Mouse (Mus musculus): Measurements from ENCODE around the gene Fbxo10. TPM values are rescaled to one million over a fixed set of nuclear protein-coding genes. Genes with fewer than 3 reads are reported as not detected.
"Not testable (repeated sequence)": the region's sequence is repeated elsewhere in the genome, so short reads cannot be mapped to it uniquely, and the experiment has no call there.

The Fbxo10 gene
- 10 to 100 TPM; 31.6 to 35.5 TPM for total RNA-seq (2021)
- long read RNA-seq, full-length matches to known transcripts, result 6 of 16 reads
- long read RNA-seq, partial matches to known transcripts, result 1 of 16 reads
- long read RNA-seq, other reads (novel, unspliced or antisense), result 9 of 16 reads

DNA sequence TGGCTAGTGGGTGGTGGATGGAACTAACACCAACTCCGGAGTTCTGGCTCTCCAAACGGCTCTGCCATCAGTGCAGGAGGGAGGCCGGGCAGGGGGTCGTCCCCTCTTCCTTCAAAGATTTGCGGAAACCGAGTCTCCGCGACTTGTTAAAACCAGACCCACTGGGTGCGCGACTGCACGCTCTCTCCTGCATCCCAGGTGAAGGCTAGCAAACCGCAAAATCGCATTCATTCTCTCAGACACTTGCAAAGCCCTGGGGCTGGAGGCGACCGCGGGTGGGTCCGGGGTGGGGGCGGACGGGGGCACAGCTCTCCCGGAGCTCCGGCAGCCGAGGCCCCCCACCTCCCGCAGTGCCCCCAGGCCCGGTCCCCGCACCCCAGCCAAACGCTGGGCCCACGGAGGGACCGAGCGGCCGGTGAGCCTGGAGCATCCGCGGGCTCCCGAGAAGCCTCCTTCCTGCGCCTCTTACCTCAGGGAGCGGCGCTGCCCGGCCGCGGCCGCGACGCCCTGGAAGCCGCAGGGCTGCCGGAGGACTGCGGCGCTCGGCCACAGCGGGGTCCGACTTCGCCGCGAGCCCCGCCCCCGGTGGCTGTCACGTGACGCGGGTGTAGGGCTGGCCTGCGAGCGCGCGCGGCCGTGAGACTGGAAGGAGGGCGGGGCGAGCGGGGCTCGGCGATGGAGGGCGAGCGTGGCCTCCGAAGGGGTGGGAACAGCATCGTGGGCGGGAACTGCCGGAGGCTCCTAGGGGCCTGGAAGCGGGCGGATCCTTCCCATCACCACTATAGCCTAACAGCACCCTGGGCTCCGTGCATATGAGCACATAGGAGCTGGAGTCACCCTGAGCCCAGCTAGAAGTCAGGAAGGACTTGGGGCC lies at the start of gene Fbxo10:
Gene Fbxo10, minus strand, starts transcription at position 584 of the 874 bp plus-strand sequence.
- peak; percentile 88 to 93 for DNase-seq (ENCODE audit: low spot score in 2 of 2)

DNA sequence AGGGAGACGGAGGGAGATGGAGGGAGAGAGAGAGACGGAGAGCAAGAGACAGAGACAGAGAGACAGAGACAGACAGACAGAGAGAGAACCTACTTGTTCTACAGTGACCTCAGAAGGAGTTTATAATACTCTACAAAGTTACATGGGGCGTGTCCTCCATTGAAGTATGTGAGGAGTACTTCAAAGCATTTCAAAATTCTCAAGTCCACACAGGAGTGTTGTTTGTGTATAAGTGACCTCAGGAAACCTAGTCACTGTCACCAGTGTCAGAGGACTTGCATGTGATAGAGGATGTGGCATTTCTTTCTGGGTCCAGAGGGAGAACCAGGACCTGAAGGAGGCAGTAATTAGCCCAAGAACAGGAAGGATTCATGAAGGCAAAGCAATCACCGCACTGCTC lies 46.6 kb upstream of the Fbxo10 start:
- DNase-seq (ENCODE audit: low spot score in 2 of 2), result no peak

DNA sequence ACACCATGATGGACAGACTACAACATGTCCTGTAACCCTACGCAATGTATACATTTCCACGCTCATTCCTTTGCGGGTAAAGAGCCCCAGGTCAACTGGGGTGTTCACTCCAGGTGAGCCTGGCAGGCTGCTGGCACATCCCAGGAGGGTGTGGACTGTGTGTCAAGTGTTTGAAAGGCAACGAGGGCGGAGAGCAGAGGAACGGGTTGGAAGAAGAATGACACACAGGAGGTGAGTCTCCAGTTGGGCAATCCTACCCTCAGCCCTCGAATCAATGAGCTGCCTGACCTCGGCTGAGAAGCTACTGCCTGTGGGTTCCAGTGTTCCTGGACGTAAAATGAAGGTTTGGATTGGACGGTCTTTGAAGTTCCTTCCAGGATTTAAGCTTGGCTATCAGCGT lies 36.9 kb upstream of the Fbxo10 start:
- no peak for DNase-seq (ENCODE audit: low spot score in 2 of 2)

DNA sequence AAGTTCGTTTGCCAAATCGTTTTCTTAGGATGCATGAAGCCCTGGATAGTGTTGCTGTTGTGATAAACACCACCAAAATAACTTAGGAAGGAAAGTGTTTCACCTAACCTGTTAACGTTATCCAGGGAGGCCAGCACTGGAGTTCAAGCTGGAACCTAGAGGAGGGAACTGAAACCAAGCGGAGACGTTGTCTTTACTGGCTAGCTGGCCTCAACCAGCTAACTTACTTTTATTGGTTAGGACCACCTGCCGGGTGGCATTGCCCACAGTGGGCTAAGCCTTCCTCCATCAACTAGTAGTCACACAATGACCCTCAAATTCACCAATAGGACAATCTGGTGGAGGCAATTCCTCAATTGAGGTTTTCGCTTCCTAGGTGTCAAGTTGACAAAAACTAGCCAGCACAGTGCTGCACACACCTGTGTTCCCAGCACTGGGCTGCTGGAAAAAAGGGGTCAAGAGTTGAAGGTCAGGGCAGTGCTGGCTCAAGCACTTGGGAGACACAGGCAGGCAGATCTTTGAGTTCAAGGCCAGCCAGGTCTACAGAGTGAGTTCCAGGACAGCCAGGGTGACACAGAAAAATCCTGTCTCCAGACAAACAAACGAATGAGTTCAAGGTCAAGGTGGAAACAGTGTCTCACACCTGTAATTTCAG lies 24.2 kb upstream of the Fbxo10 start:
- DNase-seq (ENCODE audit: low spot score in 2 of 2), result no peak

DNA sequence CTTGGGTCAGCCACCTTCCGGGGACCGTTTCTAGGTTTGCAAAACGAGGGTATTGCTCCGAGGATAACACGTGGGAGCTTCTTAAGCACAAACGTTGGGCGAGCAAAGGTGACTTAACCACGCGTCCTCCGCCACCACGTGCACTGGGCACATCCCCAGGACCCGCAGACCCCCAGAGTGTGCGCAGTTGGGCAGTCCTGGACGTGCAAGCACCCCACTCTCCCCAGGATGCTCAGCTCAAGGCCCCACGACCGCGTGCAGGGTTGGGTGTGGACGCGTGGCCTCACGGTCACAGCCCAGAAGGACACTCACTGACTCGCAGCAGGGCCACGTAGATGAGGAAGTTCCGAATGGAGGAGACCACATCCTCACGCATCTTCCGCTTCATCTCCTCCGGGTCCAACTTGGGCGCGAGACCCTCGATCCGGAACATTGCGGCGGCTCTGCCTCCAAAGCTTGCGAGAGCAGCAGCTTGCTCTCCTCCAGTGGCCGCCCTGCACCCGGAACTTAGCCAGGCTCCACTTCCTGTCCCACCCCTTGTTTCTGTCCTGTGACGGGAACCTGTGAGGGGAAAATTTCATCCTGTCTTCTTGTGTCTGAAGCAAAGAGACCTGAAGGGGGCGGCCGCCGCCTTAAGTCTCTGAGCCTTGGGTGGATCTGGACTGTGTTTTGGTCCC lies 23.3 kb upstream of the Fbxo10 start, which contains the start of gene Tomm5:
Gene Tomm5, minus strand, starts transcription at position 514 of the 677 bp plus-strand sequence.
- DNase-seq (ENCODE audit: low spot score in 2 of 2), result peak; percentile 86 to 91

DNA sequence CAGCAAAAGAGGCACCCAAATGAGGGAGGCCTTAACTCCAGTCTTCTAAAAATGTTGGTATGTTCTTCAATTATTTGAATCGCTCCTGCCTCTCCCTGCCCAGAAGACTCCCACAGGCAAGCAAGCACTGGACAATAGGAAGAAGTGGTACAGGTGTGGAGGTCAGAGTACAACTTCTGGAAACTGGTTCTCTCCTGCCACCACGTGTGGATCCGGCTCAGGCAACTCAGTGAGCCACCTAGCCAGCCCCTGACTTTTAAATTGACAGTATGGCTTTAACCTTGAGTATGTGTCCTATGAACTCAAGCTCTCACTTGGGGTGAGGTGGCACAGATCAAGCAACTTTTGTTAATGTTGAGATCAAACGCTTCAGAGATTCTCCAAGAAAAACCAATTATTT lies 22.7 kb upstream of the Fbxo10 start:
- no peak for DNase-seq (ENCODE audit: low spot score in 2 of 2)

DNA sequence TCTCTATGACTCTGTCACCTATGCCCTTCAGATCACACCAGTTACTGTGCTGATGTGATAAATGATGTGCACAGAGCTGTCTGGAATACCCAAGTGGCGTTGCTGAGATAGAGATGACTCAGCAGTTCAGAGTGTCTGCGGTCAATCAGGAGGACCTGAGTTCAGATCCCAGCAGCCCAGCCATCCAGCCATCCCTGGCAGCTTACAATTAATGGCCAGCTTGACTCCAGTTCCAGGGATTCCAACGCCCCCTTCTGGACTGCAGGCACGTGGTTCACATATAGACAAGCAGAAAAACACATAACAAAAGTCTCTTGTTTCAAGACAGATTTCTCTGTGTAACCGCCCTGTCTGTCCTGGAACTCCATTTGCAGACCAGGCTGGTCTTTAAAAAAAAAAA lies 22.0 kb upstream of the Fbxo10 start:
- DNase-seq (ENCODE audit: low spot score in 2 of 2), result no peak

DNA sequence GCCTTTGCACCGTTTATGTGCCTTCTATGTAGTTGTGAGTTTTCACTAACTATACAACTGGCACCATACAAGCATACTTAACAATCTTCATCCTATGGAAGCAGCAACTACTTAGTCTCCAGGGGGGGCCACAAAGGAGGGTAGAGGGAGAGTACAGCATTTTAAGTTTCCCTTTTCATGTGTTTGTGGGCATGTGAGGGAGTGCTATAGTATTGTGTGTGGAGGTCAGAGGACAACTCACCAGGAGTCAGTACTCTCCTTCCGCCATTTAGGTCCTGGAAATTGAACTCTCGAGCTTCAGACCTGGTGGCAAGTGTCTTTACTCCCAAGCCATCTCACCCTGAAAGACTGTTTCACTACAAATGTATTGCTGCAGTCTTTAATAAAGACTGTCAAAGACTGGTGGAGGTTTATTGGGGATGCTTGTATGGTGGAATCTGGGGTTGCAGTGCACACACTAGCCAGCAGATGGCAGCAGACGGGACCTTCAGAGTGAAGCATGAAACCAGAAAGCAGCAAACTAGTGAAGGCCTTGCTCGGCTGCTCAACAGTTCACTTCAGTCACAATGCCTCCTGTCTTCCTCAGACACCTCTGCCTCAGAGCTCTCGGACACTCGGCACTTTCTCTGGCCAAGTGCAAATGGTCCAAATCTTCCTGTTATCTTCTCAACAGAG lies 12.9 kb upstream of the Fbxo10 start:
- peak; percentile 82 to 83 for DNase-seq (ENCODE audit: low spot score in 2 of 2)

DNA sequence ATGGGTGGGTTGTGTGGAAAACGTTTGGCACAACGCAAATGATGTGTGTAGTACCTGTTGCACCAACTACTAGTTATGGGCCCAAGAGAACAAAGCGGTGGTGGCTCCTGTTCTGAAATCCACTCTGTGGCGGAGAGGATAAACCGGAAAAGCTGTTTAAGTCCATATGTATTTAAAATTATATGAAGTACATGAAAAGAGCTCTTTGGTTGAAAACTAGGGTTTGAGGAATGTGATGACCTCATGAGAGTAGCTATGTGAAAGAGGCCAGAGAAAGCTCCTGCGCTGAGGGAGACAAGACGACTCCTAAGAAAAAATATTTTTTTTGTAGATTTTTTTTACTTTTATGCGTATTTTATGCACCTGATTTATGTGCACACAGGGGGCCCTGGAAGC lies 489 bp upstream of the Fbxo10 start:
- no peak for DNase-seq (ENCODE audit: low spot score in 2 of 2)

DNA sequence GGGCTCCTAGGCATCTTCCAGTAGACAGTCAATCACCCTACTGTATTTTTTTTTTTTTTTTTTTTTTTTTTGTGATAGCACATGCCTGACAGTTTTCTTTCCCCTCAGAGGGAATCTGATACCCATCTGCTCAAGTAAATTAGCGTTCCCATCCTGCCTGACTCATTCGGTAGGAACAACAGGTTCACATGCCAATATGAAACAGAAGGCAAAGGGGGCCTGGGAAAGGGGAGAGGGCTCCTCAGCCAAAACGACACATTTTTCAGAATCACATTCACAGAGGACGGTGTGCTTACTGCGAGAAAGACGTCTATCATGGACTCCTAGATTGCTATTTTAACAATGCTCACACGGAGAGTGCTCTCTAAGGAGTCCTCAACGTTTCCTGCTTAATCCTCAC lies 917 bp downstream of the Fbxo10 start:
- DNase-seq (ENCODE audit: low spot score in 2 of 2), result peak; percentile 37 to 45

DNA sequence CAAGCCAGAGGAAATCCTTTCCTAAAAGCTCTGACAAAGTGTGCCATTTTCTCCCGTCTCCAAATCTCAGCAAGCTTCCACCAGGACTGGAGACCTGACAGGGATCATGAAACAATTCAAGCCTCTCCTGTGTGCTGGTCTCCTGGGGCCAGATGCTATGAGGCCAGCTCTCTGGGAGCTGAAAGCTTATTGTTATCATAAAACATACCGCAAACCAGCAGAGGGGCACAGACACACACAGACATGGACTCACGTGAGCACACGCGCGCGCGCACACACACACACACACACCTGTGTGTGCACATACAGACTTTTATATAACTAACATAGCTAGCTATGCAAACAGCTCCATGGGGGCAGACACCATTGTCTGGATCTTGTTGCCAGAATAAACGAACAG lies 1.5 kb downstream of the Fbxo10 start:
- DNase-seq (ENCODE audit: low spot score in 2 of 2), result peak in 1 of 2 experiments; percentile 25

DNA sequence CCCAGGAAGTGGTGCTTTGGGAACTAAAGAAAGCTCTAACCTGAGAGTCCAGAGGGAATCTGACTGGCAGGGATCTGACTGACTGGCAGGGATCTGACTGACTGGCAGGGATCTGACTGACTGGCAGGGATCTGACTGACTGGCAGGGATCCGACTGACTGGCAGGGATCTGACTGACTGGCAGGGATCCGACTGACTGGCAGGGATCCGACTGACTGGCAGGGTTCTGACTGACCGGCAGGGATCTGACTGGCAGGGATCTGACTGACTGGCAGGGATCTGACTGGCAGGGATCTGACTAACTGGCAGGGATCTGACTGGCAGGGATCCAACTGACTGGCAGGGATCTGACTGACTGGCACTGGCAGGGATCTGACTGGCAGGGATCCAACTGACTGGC lies 3.4 kb downstream of the Fbxo10 start:
- peak; percentile 18 to 30 for DNase-seq (ENCODE audit: low spot score in 2 of 2)

DNA sequence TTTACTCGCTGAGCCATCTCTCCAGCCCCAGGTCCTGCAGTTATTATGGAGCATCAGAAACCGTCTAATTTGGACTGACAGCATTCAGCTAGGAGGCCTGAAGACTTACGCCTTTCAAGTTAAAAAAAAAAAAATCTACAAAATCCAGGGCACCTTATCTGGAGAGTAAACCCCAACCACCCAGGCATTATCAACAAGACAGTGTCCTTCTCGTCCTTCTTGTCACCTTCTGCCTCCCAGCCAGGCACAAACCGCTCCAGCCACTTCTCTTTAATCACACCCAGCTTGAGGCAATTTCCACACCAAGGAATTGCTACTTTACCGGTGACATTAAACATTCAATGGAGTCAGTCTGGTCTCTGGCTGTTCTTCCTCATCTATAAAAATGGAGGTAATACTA lies 10.9 kb downstream of the Fbxo10 start:
- DNase-seq (ENCODE audit: low spot score in 2 of 2), result no peak

DNA sequence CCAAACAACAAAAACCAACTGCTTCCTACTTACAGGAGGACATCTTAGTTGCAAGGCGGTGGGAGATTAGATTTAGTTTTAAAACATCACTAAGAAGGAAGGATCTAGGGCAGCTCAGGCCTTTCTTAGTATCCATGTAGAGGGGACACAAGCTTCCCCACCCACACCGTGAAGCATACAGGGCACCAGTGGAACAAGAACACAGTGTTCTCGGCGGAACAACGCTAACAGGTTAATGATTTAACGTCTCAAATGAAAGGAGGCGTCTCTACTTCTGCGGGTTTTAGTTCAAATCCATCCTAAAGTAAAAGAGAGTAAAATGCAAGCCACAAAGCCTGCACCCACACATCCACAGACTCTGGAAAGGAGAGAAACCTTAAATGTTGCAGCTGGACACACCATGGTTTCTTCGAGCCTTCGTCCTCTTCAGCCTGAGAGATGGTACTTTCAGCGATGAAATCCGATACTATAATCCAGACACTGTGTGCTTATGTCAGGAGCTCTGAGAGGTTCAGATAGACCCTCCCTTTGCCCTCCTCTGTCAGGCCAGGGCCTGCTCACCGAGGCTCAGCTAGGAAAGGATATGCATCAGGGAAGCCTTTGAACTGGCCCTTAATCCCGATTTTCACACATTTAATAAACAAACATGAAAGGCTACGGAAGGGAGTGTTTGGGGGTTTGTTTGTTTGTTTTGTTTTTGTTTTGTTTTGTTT lies 12.0 kb downstream of the Fbxo10 start:
- no peak for DNase-seq (ENCODE audit: low spot score in 2 of 2)

DNA sequence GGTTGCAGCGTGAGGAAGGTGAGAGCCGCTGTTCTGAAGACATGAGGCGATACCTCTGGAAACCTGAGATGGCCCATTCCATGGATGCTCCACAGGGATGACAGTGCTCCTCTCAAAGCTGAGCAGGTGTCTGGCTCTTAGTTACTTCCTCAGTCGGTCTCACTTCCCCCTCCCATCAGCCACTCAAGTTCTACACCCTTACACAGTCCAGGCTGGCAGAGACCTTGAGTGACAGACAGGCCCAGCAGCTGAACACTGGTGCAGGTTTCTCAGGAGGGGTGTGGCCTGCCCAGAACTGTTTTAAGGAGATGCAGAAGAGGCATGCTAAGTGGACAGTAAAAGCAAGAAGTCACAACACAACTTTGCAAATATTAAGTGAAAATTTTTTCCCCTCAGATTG lies 16.7 kb downstream of the Fbxo10 start:
- DNase-seq (ENCODE audit: low spot score in 2 of 2), result no peak

DNA sequence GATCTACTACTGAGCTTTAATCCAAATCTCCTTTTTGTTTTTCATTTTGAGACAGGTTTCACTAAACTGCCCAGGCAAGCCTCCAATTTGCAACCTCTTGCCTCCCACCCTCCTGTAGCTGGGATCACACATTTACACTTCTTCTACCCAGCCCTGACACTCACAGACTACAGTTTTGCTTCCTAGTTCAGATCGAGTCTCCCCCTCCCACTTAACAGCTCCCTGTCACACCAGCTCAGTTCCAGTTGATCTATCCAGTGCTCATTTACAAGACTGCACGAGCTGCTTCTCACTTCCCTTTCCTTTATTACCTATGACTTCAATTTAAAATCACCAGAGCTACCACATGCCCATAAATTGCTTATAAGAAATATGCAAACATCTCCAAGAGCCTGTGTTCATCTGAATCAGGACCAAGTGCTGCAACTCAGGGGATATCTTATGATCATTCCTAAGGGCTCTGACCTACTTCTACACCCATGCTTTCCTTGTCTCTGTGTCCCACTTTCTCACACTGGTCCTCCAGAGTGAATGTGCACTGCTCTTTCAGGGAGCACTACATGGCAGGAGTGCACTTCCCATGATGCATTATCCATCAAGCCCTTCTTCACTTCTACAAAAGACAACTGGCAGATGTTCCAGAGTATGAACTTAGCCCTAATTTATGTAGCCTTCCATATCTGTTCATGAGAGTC lies 18.2 kb downstream of the Fbxo10 start:
- DNase-seq (ENCODE audit: low spot score in 2 of 2), result no peak

DNA sequence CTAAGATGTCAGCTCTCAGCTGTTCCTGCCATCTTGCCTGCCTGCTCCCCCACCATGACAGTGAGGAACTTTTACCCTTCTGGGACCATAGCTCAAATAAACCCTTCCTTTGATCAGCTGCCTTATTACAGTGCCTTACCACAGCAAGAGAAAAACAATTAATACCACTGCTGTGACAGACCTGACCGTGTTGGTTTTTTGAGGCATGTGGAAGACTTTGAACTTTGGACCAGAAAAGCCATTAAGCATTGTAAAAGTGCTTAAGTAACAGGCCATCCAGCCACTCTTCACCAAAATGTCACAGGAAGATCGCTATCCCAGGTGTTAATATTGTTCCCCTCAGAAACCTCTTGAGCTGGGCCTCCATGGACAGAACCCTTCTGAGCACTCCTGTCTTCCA lies 19.8 kb downstream of the Fbxo10 start:
- DNase-seq (ENCODE audit: low spot score in 2 of 2), result no peak

DNA sequence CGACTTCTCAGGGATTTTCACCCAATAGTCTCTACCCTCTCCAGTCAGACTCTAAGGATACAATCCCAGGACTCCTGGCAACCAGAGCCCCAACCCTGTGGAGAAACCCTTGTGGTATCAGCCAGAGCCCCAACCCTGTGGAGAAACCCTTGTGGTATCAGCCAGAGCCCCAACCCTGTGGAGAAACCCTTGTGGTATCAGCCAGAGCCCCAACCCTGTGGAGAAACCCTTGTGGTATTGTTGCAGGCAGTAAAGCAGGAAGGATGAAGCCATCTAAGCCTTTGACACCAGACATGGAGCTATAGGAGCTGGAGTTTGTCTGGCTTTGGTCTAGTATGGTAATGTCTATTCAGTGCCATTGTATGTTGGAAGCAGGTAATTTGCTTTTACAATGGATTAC lies 20.6 kb downstream of the Fbxo10 start:
- not testable (repeated sequence) for DNase-seq (ENCODE audit: low spot score in 2 of 2)

DNA sequence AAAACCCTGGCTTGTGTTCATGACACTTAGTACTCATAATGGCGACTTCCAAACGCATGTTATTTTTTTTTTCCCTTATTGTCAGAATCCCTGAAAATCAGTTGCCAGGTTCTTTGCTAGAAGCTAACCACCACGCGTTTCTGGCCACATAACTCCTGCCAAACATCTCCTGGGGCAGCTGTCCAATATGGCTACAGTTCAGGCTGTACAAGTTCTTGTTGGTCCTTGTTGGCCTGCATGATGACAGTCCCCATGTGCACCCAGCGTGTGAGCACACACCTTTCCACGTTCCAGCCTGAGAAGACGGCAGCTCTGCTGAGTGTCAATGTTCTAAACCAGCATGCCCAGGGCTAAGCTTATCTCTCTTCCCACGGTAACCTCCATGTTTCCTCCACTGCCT lies 29.0 kb downstream of the Fbxo10 start:
- DNase-seq (ENCODE audit: low spot score in 2 of 2), result peak; percentile 33 to 35

DNA sequence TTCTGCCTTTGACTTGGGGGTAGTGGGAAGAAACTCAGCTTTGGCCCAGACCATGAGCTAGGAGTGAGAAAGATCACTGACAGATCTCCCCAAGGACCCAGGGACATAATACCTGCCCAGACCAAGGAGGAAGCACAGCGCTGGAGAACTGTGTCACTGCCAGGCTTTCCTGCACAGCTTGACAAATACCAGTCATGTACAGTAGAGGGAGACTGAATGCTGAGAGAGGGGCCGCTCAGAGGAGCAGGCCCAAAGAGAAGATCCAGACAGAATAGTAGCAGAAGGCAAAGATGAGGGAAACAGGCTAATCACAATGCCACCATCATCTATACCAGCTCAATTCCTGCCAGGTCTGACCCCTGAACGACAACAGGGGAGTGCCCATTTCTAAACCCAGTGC lies 29.5 kb downstream of the Fbxo10 start:
- peak; percentile 30 for DNase-seq (ENCODE audit: low spot score in 2 of 2)
